Mouse (Mus musculus) C2C12 (cell line): ENCODE data around the gene Prrt1.

Experiments used
- CEBPB ChIP-seq: IDR thresholded peaks from one replicate; pipeline ENCODE4 v1.6.1; 2011; ENCODE audit warnings: low read depth, mild to moderate bottlenecking, control low read depth, moderate library complexity
- CTCF ChIP-seq: IDR thresholded peaks from one replicate; pipeline ENCODE4 v1.5.1; 2011; ENCODE audit not compliant: control insufficient read depth, insufficient read depth, insufficient read length
- MAX ChIP-seq: IDR thresholded peaks from one replicate; pipeline ENCODE4 v1.6.1; 2011; ENCODE audit warnings: mild to moderate bottlenecking, control low read depth
- MYOD1 ChIP-seq: IDR thresholded peaks from one replicate; pipeline ENCODE4 v1.6.1; 2011; ENCODE audit warnings: low read depth; ENCODE audit not compliant: control insufficient read depth, insufficient read length
- USF1 ChIP-seq: IDR thresholded peaks from one replicate; pipeline ENCODE4 v1.6.1; 2011; ENCODE audit warnings: low read depth, mild to moderate bottlenecking, control low read depth, moderate library complexity

DNA sequence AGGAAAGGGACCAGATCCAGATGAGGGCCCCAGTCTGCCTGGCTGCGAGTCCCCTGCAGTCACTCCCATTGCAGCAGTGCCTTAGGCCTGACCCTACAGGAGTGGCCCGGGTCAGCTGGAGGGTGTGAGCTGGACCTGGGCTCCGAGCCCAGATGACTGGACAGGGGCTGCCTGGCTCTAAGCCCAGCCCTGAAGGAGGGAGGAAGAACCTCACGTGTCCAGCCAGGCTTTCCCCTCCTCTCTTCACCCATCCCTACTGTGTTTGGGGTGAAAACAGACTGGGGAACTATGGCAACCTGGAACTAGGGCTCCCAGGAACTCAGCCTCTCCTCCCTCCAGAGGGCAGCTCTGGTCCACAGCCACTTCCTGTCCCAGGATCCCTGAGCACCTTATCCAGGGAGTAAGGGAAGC lies 26.3 kb downstream of the Prrt1 start:
- TF ChIP-seq MYOD1 (no peak), CTCF (no peak), MAX (peak; percentile 15), USF1 (peak; percentile 78), CEBPB (no peak)
